Mouse (Mus musculus) hindbrain, embryonic 12.5 days (tissue): Measurements from ENCODE around the gene Ano4. TPM values are rescaled to one million over a fixed set of nuclear protein-coding genes. Genes with fewer than 3 reads are reported as not detected.

Source experiments
- ATAC-seq: fragments of 200-750 bp; cut with Nextera tagmentation; 2 replicates; pipeline ENCODE4 v1.8.0; 2017; ENCODE audit warnings: moderate TSS enrichment; ENCODE audit not compliant: low FRiP score
- H3K27ac ChIP-seq: fragments of 300-500 bp; sonication (generic); 2 replicates; pipeline ENCODE4 v1.5.1; 2016; ENCODE audit warnings: mild to moderate bottlenecking
- H3K27me3 ChIP-seq: fragments of 300-500 bp; sonication (generic); 2 replicates; pipeline ENCODE4 v1.6.1; 2016; ENCODE audit warnings: mild to moderate bottlenecking
- H3K36me3 ChIP-seq: fragments of 300-500 bp; sonication (generic); 2 replicates; pipeline ENCODE4 v1.6.1; 2016; ENCODE audit warnings: mild to moderate bottlenecking
- H3K4me1 ChIP-seq: fragments of 300-500 bp; sonication (generic); 2 replicates; pipeline ENCODE4 v1.6.1; 2016
- H3K4me2 ChIP-seq: fragments of 300-500 bp; sonication (generic); replicated peaks from 2 replicates; pipeline ENCODE4 v1.6.1; 2016; ENCODE audit warnings: mild to moderate bottlenecking
- H3K4me3 ChIP-seq: fragments of 300-500 bp; sonication (generic); 2 replicates; pipeline ENCODE4 v1.5.1; 2016; ENCODE audit warnings: mild to moderate bottlenecking
- H3K9ac ChIP-seq: fragments of 300-500 bp; sonication (generic); 2 replicates; pipeline ENCODE4 v1.6.1; 2016; ENCODE audit warnings: mild to moderate bottlenecking, moderate library complexity
- H3K9me3 ChIP-seq: fragments of 300-500 bp; sonication (generic); replicated peaks from 2 replicates; pipeline ENCODE4 v1.6.1; 2016; ENCODE audit warnings: mild to moderate bottlenecking
- WGBS: fragments of 180-500 bp; shearing (Covaris S2); methylation state at CpG from one replicate; pipeline ENCODE4 v1.1.7; 2016; 5-methylcytosine and 5-hydroxymethylcytosine counted together
- polyA plus RNA-seq: library from polyadenylated mRNA; unstranded; fragments of >200 nt; fragmentation: Nextera tagmentation; extraction: Ambion mirVana; gene quantifications from 2 replicates; pipeline ENCODE4 v1.2.1, GENCODE M21; 2016

Gene Ano4
- polyA plus RNA-seq, 1 experiment from 2014 or later = 3.3 TPM

DNA sequence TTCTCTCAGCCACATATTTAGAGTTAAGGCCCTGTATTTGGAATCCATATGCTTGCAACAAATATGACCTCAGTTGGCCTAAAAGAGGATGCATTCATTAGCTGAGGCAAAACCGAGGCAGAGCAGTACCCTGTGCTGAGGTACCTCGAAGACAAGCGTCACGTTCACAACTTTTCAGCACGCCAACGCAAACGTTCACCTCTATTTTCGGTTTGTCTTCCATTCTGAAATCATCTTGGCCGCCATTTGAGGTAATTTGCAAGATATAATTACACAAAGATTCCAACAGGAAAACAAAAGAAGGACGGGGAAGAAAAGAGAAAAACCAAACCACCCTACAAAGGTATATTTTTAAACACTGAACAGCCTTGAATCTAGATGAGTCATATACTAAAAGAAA, 148.1 kb downstream of the Ano4 start:
- H3K36me3 ChIP-seq = no peaks in the 10 kb centered on the region
- no peaks in the 10 kb centered on the region for H3K4me1 ChIP-seq
- H3K4me2 ChIP-seq = no peak overlapping the region
- no peak overlapping the region for H3K9ac ChIP-seq
- no peaks in the 10 kb centered on the region for H3K9me3 ChIP-seq
- ATAC-seq = no peak
- no peak overlapping the region for H3K4me3 ChIP-seq
- no peak overlapping the region for H3K27ac ChIP-seq
- no peaks in the 10 kb centered on the region for H3K27me3 ChIP-seq
- WGBS = 90% methylated on average over 10 of the region's 10 CpGs

- ATAC-seq = no peak
These were observed 149.5 kb downstream of the Ano4 start for GRCm38 (mm10) chr10:89195068-89195467.

DNA sequence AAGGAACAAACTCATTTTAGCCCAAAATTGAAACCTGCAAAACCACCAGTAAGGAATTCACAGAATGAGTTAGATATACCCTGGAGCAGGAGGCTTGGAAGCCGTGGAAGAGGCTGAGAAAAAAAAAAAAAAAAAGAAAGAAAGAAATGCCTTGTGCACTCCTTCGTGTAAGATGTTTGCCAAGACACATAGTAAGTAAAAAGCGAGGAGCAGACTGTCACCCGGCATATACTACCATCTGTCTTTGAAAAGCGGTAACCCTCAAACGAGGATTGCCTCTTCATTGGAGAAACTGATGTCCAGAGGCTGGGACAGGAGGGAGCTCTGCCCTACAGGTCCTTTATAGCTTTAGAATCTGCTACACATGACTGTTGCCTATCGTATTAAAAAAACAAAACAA, 150.1 kb downstream of the Ano4 start:
- Histone ChIP-seq H3K27ac (no peak overlapping the region), H3K36me3 (no peaks in the 10 kb centered on the region), H3K9ac (no peak overlapping the region), H3K4me3 (no peak overlapping the region), H3K9me3 (no peaks in the 10 kb centered on the region), H3K4me2 (no peak overlapping the region), H3K27me3 (no peaks in the 10 kb centered on the region), H3K4me1 (no peaks in the 10 kb centered on the region)
- WGBS = 84% methylated on average over 7 of the region's 7 CpGs
- ATAC-seq = no peak

More at GRCm38 (mm10) chr10:89195068-89195467, 149.5 kb downstream of the Ano4 start:
- Histone ChIP-seq H3K4me1 (no peaks in the 10 kb centered on the region), H3K4me3 (no peak overlapping the region), H3K9me3 (no peaks in the 10 kb centered on the region), H3K27ac (no peak overlapping the region), H3K36me3 (no peaks in the 10 kb centered on the region), H3K27me3 (no peaks in the 10 kb centered on the region), H3K9ac (no peak overlapping the region), H3K4me2 (no peak overlapping the region)
- WGBS = 86% methylated on average over 3 of the region's 3 CpGs

DNA sequence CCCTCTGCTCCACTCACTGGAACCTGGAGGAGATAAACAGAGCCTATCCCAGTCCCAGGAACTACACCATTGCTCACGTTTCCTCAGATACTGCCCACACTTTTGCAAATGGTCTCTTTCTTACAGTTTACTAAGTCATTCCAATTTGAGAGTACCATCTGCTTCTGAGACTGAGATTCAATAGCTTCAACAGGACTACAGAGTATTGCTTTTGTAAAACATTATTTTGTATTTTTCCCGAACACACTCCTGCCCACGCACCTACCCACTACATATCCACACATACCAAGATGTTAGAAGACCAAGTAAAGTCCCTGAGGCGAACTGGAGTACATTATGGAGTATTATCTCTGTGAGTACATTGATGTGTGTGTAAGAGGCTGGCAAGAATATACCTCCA, 166.6 kb downstream of the Ano4 start:
- no peak overlapping the region for H3K9ac ChIP-seq
- WGBS = 82% methylated on average over 4 of the region's 4 CpGs
- ATAC-seq = no peak
- no peaks in the 10 kb centered on the region for H3K9me3 ChIP-seq
- H3K4me3 ChIP-seq = no peak overlapping the region
- no peaks in the 10 kb centered on the region for H3K27me3 ChIP-seq
- H3K36me3 ChIP-seq = no peaks in the 10 kb centered on the region
- H3K27ac ChIP-seq = no peak overlapping the region
- H3K4me2 ChIP-seq = no peak overlapping the region
- no peaks in the 10 kb centered on the region for H3K4me1 ChIP-seq

DNA sequence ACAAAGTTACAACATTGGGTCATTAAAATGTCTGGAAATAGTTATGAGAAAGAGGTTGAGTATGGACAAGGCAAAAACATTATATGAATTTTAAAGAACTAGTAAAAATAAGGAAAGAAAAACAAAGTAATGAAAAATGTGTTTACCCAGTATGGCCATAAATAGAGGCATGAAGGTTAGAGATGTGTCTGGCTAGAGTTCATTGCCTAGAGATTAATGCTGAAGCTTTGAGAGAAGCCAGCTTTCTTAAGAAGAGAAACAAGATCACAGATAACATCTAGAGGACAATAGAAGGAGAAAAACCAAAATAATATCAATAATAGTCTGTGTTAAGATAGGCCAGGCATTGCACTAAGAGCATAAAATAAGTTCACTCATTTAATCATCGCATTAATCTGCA, 180.0 kb downstream of the Ano4 start:
- H3K9ac ChIP-seq = no peak overlapping the region
- no peak overlapping the region for H3K27ac ChIP-seq
- no peak overlapping the region for H3K4me2 ChIP-seq
- no peak overlapping the region for H3K4me3 ChIP-seq
- ATAC-seq = no peak
- no peaks in the 10 kb centered on the region for H3K36me3 ChIP-seq
- no peaks in the 10 kb centered on the region for H3K27me3 ChIP-seq
- no peaks in the 10 kb centered on the region for H3K9me3 ChIP-seq
- H3K4me1 ChIP-seq = no peaks in the 10 kb centered on the region
- 86% methylated on average over 1 of the region's 1 CpGs for WGBS

GRCm38 (mm10) chr10:89155502-89155901, 189.1 kb downstream of the Ano4 start:
- Histone ChIP-seq H3K4me1 (no peaks in the 10 kb centered on the region), H3K4me3 (no peak overlapping the region), H3K27ac (no peak overlapping the region), H3K9ac (no peak overlapping the region), H3K36me3 (no peaks in the 10 kb centered on the region), H3K4me2 (no peak overlapping the region), H3K27me3 (no peaks in the 10 kb centered on the region), H3K9me3 (no peaks in the 10 kb centered on the region)
- WGBS = 69% methylated on average over 2 of the region's 2 CpGs
- no peak for ATAC-seq

DNA sequence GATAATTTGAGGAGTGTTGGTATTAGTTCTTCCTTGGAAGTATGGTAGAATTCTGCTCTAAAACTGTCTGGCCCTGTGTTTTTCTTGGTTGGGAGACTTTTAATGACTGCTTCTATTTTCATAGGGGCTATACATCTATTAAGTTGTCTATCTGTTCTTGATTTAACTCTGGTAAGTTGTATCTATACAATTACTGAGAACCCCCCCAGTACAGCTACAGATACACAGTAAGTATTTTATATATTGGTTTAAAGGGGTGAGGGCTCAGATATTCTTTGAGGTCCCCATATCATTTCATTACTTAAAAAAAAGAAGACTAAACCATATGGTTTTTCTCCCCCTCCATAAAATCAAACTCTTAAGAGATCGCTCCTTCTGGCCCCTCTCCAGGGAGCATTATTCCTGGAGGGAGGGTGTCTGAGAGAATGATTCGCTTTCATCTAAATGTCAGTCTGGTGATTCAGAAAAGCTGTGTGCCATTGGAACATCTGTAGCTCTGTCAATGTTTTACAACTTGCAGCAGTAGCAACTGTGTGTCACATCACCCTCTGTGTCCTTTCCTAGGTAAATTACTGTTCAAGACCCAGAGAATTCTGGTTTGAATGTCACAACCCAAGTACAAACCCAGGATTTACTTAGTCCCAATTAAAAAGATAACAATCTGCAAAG, 189.6 kb downstream of the Ano4 start:
- WGBS = 68% methylated on average over 2 of the region's 2 CpGs
- H3K9ac ChIP-seq = no peak overlapping the region
- no peaks in the 10 kb centered on the region for H3K36me3 ChIP-seq
- no peaks in the 10 kb centered on the region for H3K27me3 ChIP-seq
- H3K4me2 ChIP-seq = no peak overlapping the region
- no peak for ATAC-seq
- H3K4me3 ChIP-seq = no peak overlapping the region
- no peaks in the 10 kb centered on the region for H3K4me1 ChIP-seq
- H3K9me3 ChIP-seq = no peaks in the 10 kb centered on the region
- no peak overlapping the region for H3K27ac ChIP-seq

DNA sequence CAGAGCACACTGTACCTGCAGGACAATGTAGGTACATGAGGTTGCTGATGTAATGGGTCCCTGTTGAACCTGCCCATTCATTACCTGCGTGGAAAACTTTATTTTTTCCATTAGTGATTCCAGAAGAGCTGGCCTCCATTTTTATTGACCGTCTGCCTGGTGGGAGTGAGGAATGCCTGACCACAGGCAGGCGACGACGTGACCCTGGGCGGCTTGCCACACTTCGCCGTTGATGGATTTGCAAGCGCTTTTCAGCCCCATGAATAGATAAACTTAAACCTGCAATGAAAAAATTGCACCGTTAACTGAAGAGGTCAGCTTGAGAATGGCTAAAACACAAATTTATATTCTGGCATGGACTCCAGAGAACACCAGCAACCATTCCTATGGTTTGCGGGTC, 195.4 kb downstream of the Ano4 start:
- Histone ChIP-seq H3K4me2 (no peak overlapping the region), H3K9ac (no peak overlapping the region), H3K27me3 (no peaks in the 10 kb centered on the region), H3K27ac (no peak overlapping the region), H3K4me1 (no peaks in the 10 kb centered on the region), H3K4me3 (no peak overlapping the region), H3K9me3 (no peaks in the 10 kb centered on the region), H3K36me3 (no peaks in the 10 kb centered on the region)
- ATAC-seq = no peak
- WGBS = 83% methylated on average over 11 of the region's 11 CpGs

GRCm38 (mm10) chr10:89121391-89121790, 223.2 kb downstream of the Ano4 start:
- no peak for ATAC-seq
- Histone ChIP-seq H3K9ac (no peak overlapping the region), H3K27ac (no peak overlapping the region), H3K9me3 (no peaks in the 10 kb centered on the region), H3K4me1 (no peaks in the 10 kb centered on the region), H3K4me3 (no peak overlapping the region), H3K36me3 (no peaks in the 10 kb centered on the region), H3K27me3 (no peaks in the 10 kb centered on the region), H3K4me2 (no peak overlapping the region)
- 60% methylated on average over 6 of the region's 6 CpGs for WGBS

GRCm38 (mm10) chr10:89114381-89114780, 230.2 kb downstream of the Ano4 start:
- H3K4me2 ChIP-seq = no peak overlapping the region
- no peaks in the 10 kb centered on the region for H3K9me3 ChIP-seq
- H3K27me3 ChIP-seq = no peaks in the 10 kb centered on the region
- H3K9ac ChIP-seq = no peak overlapping the region
- H3K27ac ChIP-seq = no peak overlapping the region
- no peaks in the 10 kb centered on the region for H3K36me3 ChIP-seq
- ATAC-seq = no peak
- no peaks in the 10 kb centered on the region for H3K4me1 ChIP-seq
- no peak overlapping the region for H3K4me3 ChIP-seq
- 89% methylated on average over 6 of the region's 6 CpGs for WGBS

DNA sequence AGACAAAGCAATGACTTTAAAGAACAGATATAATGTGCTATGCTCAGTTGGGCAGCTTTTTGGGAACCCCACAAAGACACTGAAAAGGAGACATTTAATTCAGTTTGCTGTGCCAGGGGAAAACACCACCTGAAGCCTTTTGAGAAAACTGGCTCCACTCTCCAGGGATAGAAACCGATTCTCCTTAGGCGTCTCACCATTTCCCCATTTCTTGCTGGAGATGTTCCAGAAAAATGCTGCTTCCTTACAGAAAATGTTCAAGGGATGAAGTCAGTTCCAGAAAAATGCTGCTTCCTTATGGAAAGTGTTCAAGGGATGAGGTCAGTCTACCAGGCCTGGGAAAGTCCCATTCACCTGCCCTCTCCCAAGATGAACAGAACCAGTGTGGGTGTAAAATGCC, 233.1 kb downstream of the Ano4 start:
- WGBS = 94% methylated on average over 2 of the region's 2 CpGs
- no peaks in the 10 kb centered on the region for H3K4me1 ChIP-seq
- H3K9ac ChIP-seq = no peak overlapping the region
- no peaks in the 10 kb centered on the region for H3K36me3 ChIP-seq
- no peak for ATAC-seq
- H3K27me3 ChIP-seq = no peaks in the 10 kb centered on the region
- no peaks in the 10 kb centered on the region for H3K9me3 ChIP-seq
- no peak overlapping the region for H3K4me2 ChIP-seq
- H3K27ac ChIP-seq = no peak overlapping the region
- no peak overlapping the region for H3K4me3 ChIP-seq

GRCm38 (mm10) chr10:89110917-89111316, 233.6 kb downstream of the Ano4 start:
- no peaks in the 10 kb centered on the region for H3K36me3 ChIP-seq
- H3K9ac ChIP-seq = no peak overlapping the region
- H3K4me3 ChIP-seq = no peak overlapping the region
- no peaks in the 10 kb centered on the region for H3K9me3 ChIP-seq
- no peak for ATAC-seq
- no peak overlapping the region for H3K27ac ChIP-seq
- H3K4me2 ChIP-seq = no peak overlapping the region
- H3K4me1 ChIP-seq = no peaks in the 10 kb centered on the region
- no peaks in the 10 kb centered on the region for H3K27me3 ChIP-seq
- 86% methylated on average over 1 of the region's 1 CpGs for WGBS

DNA sequence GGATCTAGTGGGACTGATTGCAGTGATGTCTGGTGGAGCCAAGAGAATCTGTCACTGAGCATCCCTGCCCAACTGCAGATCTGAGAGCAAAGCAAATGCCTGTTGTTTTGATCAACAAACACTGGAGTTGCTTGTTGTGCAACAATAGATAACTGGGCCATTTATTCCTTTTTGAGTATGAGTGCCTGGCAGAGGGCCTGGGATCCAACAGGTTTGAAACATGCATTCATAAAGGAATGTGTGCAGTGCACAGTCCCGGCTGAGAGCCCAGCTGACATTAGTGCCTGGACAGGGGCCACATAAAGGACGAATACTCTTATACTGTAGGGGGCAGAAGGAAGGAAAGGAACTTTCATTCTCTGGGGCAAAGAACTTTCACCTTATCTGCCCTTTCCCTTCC, 241.0 kb downstream of the Ano4 start:
- Histone ChIP-seq H3K36me3 (no peaks in the 10 kb centered on the region), H3K27ac (no peak overlapping the region), H3K4me1 (no peaks in the 10 kb centered on the region), H3K4me3 (no peak overlapping the region), H3K27me3 (no peaks in the 10 kb centered on the region), H3K9me3 (no peaks in the 10 kb centered on the region), H3K9ac (no peak overlapping the region), H3K4me2 (no peak overlapping the region)
- WGBS = 65% methylated on average over 2 of the region's 2 CpGs
- ATAC-seq = no peak
